Mouse (Mus musculus) forebrain, embryonic 14.5 days (tissue): ENCODE results near the gene Nt5c2. TPM values are rescaled to one million over a fixed set of nuclear protein-coding genes. Genes with fewer than 3 reads are reported as not detected.

Experiments
- ATAC-seq: fragments of 200-750 bp; cut with Nextera tagmentation; 2 replicates; pipeline ENCODE4 v1.8.0; 2017; ENCODE audit warnings: mild to moderate bottlenecking, moderate library complexity
- DNase-seq: peaks from one replicate; pipeline ENCODE4 v3.0.0-alpha.2; 2015; ENCODE audit warnings: low spot score
- H3K27ac ChIP-seq: fragments of 300-500 bp; sonication (generic); 2 replicates; pipeline ENCODE4 v1.5.1; 2014; ENCODE audit warnings: low read depth, mild to moderate bottlenecking, control low read depth, low read length, moderate library complexity
- H3K27me3 ChIP-seq: fragments of 300-500 bp; sonication (generic); replicated peaks from 2 replicates; pipeline ENCODE4 v1.6.1; 2014; ENCODE audit warnings: low read length, control low read depth, mixed read lengths; ENCODE audit not compliant: control insufficient read depth, insufficient read depth
- H3K36me3 ChIP-seq: fragments of 300-500 bp; sonication (generic); 2 replicates; pipeline ENCODE4 v1.6.1; 2014; ENCODE audit warnings: low read length, control low read depth; ENCODE audit not compliant: control insufficient read depth, insufficient read depth
- H3K4me1 ChIP-seq: fragments of 300-500 bp; sonication (generic); 2 replicates; pipeline ENCODE4 v1.6.1; 2014; ENCODE audit warnings: antibody characterized with exemption, low read length, control low read depth; ENCODE audit not compliant: control insufficient read depth, insufficient read depth
- H3K4me2 ChIP-seq: fragments of 300-500 bp; sonication (generic); 2 replicates; pipeline ENCODE4 v1.6.1; 2014; ENCODE audit warnings: mild to moderate bottlenecking, control low read depth, low read length
- H3K4me3 ChIP-seq: fragments of 300-500 bp; sonication (generic); 2 replicates; pipeline ENCODE4 v1.5.1; 2014; ENCODE audit warnings: low read depth, low read length, control low read depth
- H3K9ac ChIP-seq: fragments of 300-500 bp; sonication (generic); 2 replicates; pipeline ENCODE4 v1.6.1; 2014; ENCODE audit warnings: mild to moderate bottlenecking, low read length, control low read depth, moderate library complexity
- H3K9me3 ChIP-seq: fragments of 300-500 bp; sonication (generic); replicated peaks from 2 replicates; pipeline ENCODE4 v1.6.1; 2016; ENCODE audit warnings: low read length, control low read depth, mixed read lengths; ENCODE audit not compliant: control insufficient read depth
- WGBS: fragments of 180-500 bp; shearing (Covaris S2); extraction: QIAGEN DNeasy Blood & Tissue Kit; methylation state at CpG from one replicate; pipeline ENCODE4 v1.1.7; 2014; 5-methylcytosine and 5-hydroxymethylcytosine counted together
- polyA plus RNA-seq: library from polyadenylated mRNA; unstranded; fragments of >200 nt; fragmentation: Nextera tagmentation; extraction: Ambion mirVana; gene quantifications from 2 replicates; pipeline ENCODE4 v1.2.1, GENCODE M21; 2014

The Nt5c2 gene
- polyA plus RNA-seq, 1 experiment from 2014 or later: 84.2 TPM

DNA sequence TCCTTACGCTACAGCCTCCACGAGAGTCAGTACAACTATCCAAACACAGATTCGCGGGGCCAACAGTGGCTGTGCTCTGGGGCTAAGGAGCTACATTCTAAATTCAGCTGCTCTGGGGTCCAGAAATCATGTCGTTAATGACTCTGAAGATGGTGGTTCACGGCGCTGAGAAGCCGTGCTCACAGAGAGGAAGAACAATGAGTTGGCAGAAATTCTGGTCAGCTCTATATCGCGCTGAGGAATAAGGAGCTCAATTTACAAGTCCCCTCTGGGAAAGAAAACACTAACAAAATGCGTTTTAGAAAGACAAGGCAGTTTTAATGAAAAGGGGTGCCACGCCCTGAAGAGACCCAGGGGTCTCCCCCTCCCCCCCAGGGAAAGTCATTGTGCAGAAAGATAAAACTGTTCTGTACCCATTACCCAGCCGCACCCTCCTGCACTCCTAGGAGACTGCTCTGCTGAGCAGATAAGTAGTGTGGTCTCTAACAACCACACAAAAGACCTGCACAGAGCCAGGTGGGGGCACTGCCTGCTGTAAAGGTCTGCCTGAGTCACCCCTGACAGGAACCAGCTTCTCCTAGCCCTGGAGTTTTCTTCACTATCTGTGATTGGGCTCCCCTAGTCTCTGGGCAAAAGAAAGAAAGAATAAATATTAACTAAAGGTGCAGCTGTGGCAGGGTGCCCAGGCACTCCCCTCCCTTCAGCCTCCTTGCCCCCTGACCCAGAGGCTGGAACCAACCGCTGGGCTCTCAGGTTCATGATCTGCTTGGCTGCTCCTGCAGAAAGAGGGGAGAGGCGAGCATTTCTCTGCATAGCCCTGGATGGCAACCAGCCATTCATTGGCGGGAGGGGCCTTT lies 26.5 kb downstream of the Nt5c2 start:
- no peaks in the 10 kb centered on the region for H3K9me3 ChIP-seq
- no peaks in the 10 kb centered on the region for H3K27me3 ChIP-seq
- H3K4me1 ChIP-seq: no peaks in the 10 kb centered on the region
- H3K9ac ChIP-seq: no peak overlapping the region
- no peak overlapping the region for H3K4me3 ChIP-seq
- 43% methylated on average over 16 of the region's 16 CpGs for WGBS
- no peak overlapping the region for H3K4me2 ChIP-seq
- no peak overlapping the region for H3K27ac ChIP-seq
- DNase-seq (no peak), ATAC-seq (no peak)
- no peaks in the 10 kb centered on the region for H3K36me3 ChIP-seq

DNA sequence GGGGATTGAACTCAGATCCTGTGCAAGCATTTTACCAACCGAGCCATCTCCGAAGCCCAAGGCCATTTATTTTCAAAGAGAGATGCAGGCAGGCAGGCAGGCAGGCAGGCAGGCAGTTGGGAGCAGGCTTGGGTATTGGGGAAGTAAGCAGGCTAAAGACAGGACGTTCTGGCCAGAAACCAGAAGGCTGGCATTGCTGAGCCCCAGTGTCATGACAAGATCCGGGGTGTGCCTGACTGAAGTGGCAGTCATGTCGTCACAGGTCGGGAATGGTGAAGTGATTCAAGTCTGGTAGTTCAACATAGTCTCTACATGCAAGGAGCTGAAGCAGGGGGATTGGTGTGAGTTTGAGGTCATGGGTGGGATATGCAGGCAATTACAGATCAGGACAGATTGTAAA lies 27.3 kb downstream of the Nt5c2 start:
- no peak overlapping the region for H3K27ac ChIP-seq
- no peak overlapping the region for H3K9ac ChIP-seq
- H3K4me3 ChIP-seq: no peak overlapping the region
- 78% methylated on average over 6 of the region's 6 CpGs for WGBS
- no peaks in the 10 kb centered on the region for H3K36me3 ChIP-seq
- H3K4me2 ChIP-seq: no peak overlapping the region
- no peaks in the 10 kb centered on the region for H3K4me1 ChIP-seq
- ATAC-seq: no peak
- H3K27me3 ChIP-seq: no peaks in the 10 kb centered on the region
- DNase-seq: no peak
- no peaks in the 10 kb centered on the region for H3K9me3 ChIP-seq

DNA sequence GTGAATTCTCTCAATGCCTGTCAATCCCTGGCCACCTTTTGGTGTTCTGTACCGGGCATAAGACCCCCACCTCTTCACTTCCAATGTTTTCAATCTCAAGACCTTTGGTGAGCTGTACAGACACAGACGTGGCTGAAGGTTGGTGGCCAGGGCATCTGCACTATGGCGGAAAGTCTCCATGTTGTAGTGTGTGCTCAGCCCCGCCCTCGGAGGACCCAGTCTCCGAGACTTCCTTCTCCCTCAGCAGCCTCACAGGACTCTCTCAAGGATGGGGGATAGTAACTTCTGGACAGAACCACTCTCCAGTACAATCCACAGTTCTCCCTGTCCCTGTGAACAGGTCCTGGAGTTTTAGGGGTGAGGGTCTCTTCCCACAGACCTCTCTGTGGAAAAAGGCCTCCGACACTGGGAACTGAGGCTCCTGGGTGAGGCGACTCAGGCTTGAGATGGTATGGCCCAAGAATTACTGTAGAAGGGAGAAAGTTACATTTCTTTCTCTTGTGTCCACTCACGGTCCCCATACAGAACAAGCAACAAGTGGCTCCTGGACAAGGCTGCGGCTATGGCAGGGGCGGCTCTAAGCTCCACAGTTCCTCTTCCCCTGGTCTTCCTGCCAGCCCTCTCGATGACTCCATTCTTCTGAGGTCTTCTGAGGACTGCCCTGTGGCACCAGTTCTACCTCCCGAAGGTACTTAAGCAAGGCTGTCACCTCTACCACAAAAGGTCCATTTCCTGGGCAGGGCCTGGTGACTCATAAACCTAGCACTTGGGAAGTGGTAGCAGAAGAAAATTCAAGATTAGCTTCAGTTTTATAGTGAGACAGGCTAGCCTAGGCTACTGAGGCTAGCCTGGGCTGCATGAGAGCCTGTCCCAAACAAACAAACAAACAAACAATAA lies 30.0 kb downstream of the Nt5c2 start:
- WGBS: 90% methylated on average over 13 of the region's 13 CpGs
- ATAC-seq (no peak), DNase-seq (no peak)
- Histone ChIP-seq H3K9ac (no peak overlapping the region), H3K4me1 (no peaks in the 10 kb centered on the region), H3K4me2 (no peak overlapping the region), H3K4me3 (no peak overlapping the region), H3K27me3 (no peaks in the 10 kb centered on the region), H3K27ac (no peak overlapping the region), H3K36me3 (no peaks in the 10 kb centered on the region), H3K9me3 (no peaks in the 10 kb centered on the region)

DNA sequence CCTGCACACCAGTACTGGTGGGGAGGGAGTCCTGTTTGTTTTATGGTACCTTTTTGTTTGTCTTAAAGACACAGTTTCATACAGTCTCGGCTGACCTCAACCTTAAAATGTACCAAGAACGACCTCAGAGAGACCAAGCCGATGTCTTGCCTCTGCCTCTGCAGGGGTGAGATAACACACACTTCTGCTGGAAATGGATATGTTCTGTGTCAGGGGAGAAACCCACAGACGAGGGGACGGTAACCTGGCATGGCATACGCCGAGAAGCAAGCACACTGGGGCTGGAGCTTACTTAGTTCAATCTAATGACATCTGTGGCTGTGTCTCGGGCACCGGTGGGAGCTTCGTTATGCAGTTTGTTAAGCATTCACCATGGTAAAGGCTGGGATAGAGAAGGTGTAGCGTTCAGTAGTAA lies 31.0 kb downstream of the Nt5c2 start:
- Histone ChIP-seq H3K27me3 (no peaks in the 10 kb centered on the region), H3K27ac (no peak overlapping the region), H3K4me1 (no peaks in the 10 kb centered on the region), H3K9me3 (no peaks in the 10 kb centered on the region), H3K4me2 (no peak overlapping the region), H3K4me3 (no peak overlapping the region), H3K9ac (no peak overlapping the region), H3K36me3 (no peaks in the 10 kb centered on the region)
- WGBS: 64% methylated on average over 11 of the region's 11 CpGs
- ATAC-seq: no peak
- no peak for DNase-seq

DNA sequence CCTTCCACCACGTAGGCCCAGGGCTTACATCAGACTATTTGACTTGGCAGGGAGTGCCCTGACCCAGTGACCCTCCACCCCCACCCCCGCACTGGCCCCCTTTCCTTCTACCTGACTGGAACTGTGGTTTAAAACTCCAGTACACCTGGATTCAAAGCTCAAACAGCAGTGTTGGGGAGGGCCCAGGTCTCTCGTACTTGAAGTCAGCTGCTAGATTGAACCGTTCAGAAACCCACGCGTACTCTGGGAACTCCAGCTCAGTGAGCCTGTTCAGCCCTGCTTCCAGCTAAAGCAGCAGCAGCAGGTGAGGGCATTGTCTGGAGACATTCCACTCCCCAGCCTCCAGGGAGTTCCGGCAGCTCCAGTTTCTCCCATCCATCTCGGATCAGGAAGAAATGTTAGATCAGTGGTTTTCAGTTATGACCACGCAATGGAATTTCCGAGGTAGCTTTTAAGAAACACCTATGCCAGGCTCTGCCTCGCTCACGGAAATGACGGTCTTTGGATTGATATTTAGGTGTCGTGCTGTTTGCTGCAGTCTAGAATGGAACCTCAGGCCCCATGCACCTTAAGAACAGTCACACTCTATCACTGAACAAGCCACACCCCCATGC lies 31.5 kb downstream of the Nt5c2 start:
- H3K27me3 ChIP-seq: no peaks in the 10 kb centered on the region
- H3K4me3 ChIP-seq: no peak overlapping the region
- ATAC-seq (no peak), DNase-seq (no peak)
- H3K4me2 ChIP-seq: no peak overlapping the region
- H3K4me1 ChIP-seq: no peaks in the 10 kb centered on the region
- H3K9me3 ChIP-seq: no peaks in the 10 kb centered on the region
- no peak overlapping the region for H3K9ac ChIP-seq
- H3K36me3 ChIP-seq: no peaks in the 10 kb centered on the region
- H3K27ac ChIP-seq: no peak overlapping the region
- 48% methylated on average over 14 of the region's 14 CpGs for WGBS

DNA sequence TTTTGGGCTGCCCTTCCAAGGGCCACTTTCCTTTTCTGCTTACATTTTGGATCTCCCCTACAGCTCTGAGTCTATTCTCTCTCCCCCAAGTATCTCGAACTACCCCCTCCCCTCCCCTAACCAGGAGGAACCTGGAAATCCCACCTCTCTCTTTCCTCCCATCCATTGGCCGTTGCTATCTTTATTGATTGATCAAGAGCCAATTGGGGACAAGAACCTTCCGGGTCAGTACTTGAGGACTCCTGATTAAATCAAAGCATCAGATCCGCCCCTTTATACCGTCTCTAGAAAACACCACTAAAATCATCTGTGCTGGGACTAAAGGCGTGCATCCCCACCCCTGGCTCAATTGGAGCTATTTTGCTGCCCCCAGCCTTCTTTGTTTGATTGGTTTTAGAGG lies 33.5 kb downstream of the Nt5c2 start:
- Histone ChIP-seq H3K27me3 (no peaks in the 10 kb centered on the region), H3K9me3 (no peaks in the 10 kb centered on the region), H3K9ac (no peak overlapping the region), H3K4me1 (no peaks in the 10 kb centered on the region), H3K4me2 (no peak overlapping the region), H3K4me3 (no peak overlapping the region), H3K36me3 (no peaks in the 10 kb centered on the region), H3K27ac (no peak overlapping the region)
- 43% methylated on average over 6 of the region's 6 CpGs for WGBS
- ATAC-seq (no peak), DNase-seq (no peak)

DNA sequence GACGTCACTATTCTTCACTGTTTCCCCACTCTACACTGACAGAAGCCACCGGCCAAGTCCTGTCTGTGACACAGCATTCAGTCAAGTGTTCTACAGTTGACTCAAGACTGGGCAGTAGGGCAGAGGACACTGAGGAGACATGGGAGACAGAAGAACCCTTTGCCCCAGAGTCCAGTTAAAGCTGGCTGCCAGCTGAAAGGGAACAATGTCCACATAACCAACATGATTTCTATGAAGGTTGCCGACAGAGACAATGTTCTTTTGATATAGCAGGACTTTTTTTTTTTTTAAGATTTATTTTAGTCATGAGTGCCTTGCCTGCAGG lies 35.2 kb downstream of the Nt5c2 start:
- H3K36me3 ChIP-seq: no peaks in the 10 kb centered on the region
- H3K4me2 ChIP-seq: no peak overlapping the region
- H3K4me1 ChIP-seq: no peaks in the 10 kb centered on the region
- no peak overlapping the region for H3K4me3 ChIP-seq
- ATAC-seq: no peak
- WGBS: 81% methylated on average over 3 of the region's 3 CpGs
- H3K9ac ChIP-seq: no peak overlapping the region
- no peaks in the 10 kb centered on the region for H3K27me3 ChIP-seq
- no peaks in the 10 kb centered on the region for H3K9me3 ChIP-seq
- no peak for DNase-seq
- no peak overlapping the region for H3K27ac ChIP-seq

DNA sequence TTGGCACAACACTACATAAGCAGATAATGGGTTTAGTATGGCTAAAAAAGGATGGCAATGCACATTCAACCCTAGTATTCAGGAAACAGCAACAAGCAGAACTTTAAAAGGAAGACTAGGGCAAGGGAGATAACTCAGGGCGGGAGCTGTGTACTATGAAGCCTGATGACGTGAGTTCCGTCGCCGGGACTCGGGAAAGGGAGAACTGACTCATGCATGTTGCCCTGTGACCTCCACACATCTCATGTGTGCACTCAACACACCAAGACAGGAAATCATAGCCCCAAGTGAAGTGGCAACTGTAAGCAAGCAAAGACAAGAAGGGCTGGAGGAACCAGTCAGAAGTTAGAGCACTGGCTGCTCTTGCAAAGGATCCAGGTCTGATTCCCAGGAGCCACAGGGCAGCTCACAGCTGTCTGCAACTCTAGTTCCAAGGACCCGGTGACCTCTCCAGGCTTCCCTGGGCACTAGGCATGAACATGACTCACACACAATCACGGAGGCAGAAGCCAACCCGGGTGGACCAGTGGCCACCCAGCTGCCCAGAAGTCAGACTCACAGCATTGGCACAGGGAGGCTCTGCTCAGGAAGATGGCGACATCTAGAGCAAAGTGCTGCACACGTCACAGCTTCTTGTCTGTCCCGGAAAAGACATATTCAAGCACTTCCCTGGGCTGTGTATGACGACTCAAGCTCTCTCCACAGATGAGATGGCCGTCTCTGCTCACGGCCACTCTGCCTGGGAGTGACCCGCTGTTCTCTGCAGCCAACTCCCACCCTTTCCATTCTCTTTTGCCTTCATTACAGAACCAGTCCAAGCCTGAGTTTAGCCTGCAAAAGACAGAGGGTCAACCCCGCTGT lies 35.8 kb downstream of the Nt5c2 start:
- Histone ChIP-seq H3K4me2 (no peak overlapping the region), H3K9ac (no peak overlapping the region), H3K4me3 (no peak overlapping the region), H3K36me3 (no peaks in the 10 kb centered on the region), H3K27ac (no peak overlapping the region), H3K27me3 (no peaks in the 10 kb centered on the region), H3K9me3 (no peaks in the 10 kb centered on the region), H3K4me1 (no peaks in the 10 kb centered on the region)
- 86% methylated on average over 17 of the region's 17 CpGs for WGBS
- DNase-seq (no peak), ATAC-seq (no peak)
